Comparison of ENCODE assay signal across 27 mouse cellular contexts in the genomic region with DNA sequence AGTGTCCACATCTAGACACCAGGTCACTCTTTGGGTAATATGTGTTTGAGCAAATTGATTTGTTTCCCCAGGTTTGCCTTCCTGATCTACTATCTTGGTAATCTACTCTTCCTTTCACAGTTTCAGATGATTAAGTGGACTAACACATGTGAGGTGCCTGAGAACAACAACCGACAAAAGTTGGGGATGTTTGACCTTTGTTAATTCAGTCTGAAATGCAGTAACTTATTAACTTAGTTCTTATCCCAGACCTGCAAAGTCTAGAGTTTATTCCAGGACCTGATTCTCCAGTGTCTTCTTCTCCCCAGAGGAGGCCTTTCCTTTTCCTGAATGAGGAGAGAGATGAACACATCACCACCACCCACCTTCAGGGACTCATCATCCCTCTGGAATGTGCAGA. TPM values are rescaled to one million over a fixed set of nuclear protein-coding genes. Genes with fewer than 3 reads are reported as not detected.
"Had no signal": no experiment of that assay in that cellular context is flagged by ENCODE, and none has a peak within 500 bp of the region (broad histone marks: within the 10 kb centered on the region; RNA-seq: fewer than 3 reads in every experiment).

No protein-coding gene starts in this region.

- H3K9me3 ChIP-seq: heart, embryonic 10.5 days; heart, embryonic 12.5 days; hindbrain, embryonic 10.5 days; hindbrain, embryonic 12.5 days; intestine, embryonic 15.5 days; limb, embryonic 10.5 days; limb, embryonic 12.5 days; liver, embryonic 13.5 days; liver, embryonic 15.5 days had no signal

- H3K4me1 ChIP-seq: heart, embryonic 10.5 days; heart, embryonic 12.5 days; hindbrain, embryonic 10.5 days; hindbrain, embryonic 12.5 days; intestine, embryonic 15.5 days; limb, embryonic 10.5 days; limb, embryonic 12.5 days; liver, embryonic 13.5 days; liver, embryonic 15.5 days had no signal

- H3K27ac ChIP-seq: gastrocnemius, adult 2 months; heart, embryonic 10.5 days; hindbrain, embryonic 10.5 days; hindbrain, embryonic 12.5 days; hindbrain, embryonic 14.5 days; intestine, embryonic 15.5 days; kidney, postnatal 0 days; layer of hippocampus, adult 2 months; left cerebral cortex, adult 2 months; limb, embryonic 10.5 days; limb, embryonic 12.5 days; liver, embryonic 13.5 days; liver, embryonic 15.5 days had no signal

- DNase-seq: gastrocnemius, adult 2 months; gastrocnemius, postnatal 10 days; gastrocnemius, postnatal 25 days; heart, adult 18-20 months; heart, postnatal 10 days; heart, postnatal 4 days; kidney, postnatal 25 days; kidney, postnatal 4 days; liver; liver, embryonic 13.5 days; liver, postnatal 0 days had no signal

- H3K4me2 ChIP-seq: heart, embryonic 12.5 days; hindbrain, embryonic 12.5 days; hindbrain, embryonic 14.5 days; intestine, embryonic 15.5 days; limb, embryonic 12.5 days; liver, embryonic 13.5 days; liver, embryonic 15.5 days had no signal

- H3K27me3 ChIP-seq: heart, embryonic 12.5 days; hindbrain, embryonic 12.5 days; intestine, embryonic 15.5 days; limb, embryonic 12.5 days; liver, embryonic 13.5 days; liver, embryonic 15.5 days had no signal

- H3K9ac ChIP-seq: heart, embryonic 12.5 days; hindbrain, embryonic 12.5 days; hindbrain, embryonic 14.5 days; intestine, embryonic 15.5 days; limb, embryonic 12.5 days; liver, embryonic 13.5 days; liver, embryonic 15.5 days; liver, postnatal 0 days had no signal

- ATAC-seq: forebrain, embryonic 16.5 days; hindbrain, embryonic 16.5 days; inflammation-experienced regulatory T-cells, adult 6 months; liver, postnatal 0 days had no signal

- H3K4me3 ChIP-seq: gastrocnemius, adult 2 months; heart, embryonic 10.5 days; heart, embryonic 12.5 days; hindbrain, embryonic 10.5 days; hindbrain, embryonic 12.5 days; intestine, embryonic 15.5 days; layer of hippocampus, adult 2 months; left cerebral cortex, adult 2 months; limb, embryonic 10.5 days; limb, embryonic 12.5 days; liver, embryonic 13.5 days; liver, embryonic 15.5 days had no signal

- H3K36me3 ChIP-seq: heart, embryonic 10.5 days; heart, embryonic 12.5 days; hindbrain, embryonic 10.5 days; hindbrain, embryonic 12.5 days; intestine, embryonic 15.5 days; limb, embryonic 10.5 days; limb, embryonic 12.5 days; liver, embryonic 13.5 days; liver, embryonic 15.5 days had no signal

RNA-seq across cellular contexts. Expression of a gene that starts 27.2 kb away (rescaled TPM):
- total RNA-seq: gastrocnemius, adult 2 months; granulocyte monocyte progenitor cell, adult 5-6 weeks had no signal
